In the genomic region with DNA sequence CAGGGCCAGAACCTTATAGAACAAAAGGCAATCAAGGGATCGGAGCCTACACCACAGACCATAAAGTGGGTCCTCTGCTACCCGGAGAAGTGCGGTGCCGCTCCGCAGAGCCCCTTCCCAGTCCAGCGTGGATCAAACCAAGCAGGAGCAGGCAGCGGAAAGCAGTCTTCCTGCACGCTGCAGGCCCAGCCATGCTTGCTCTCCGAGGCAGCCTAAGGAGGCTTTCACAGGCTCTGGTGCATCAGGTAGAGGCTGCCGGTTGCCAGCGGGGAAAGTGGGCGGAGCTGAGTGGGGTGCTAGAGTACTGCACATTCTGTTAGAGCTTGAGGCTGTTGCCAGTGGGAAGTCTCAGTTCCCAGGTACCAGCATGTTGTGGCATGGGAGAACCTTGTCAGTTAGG, we compare ENCODE assay signal across 8 mouse cellular contexts. TPM values are rescaled to one million over a fixed set of nuclear protein-coding genes. Genes with fewer than 3 reads are reported as not detected.
DNase-seq lines count a peak whose midpoint lies in the region; ATAC-seq lines count a peak whose summit lies in the region.

A gene (plus strand): TSS at position 25 of the 400 bp plus-strand sequence.

- no peak within 1 kb of the TSS for H3K27ac ChIP-seq in hindbrain, embryonic 13.5 days

- peaks cover 5% of the 10 kb centered on the region; the same call in 1 of the 2 replicates for H3K4me1 ChIP-seq in hindbrain, embryonic 13.5 days (replicated peaks)

- WGBS in hindbrain, embryonic 13.5 days, result 39% methylated on average over 12 of the region's 12 CpGs

- 0 out of 2 replicates have a peak, but pooled peaks have one; percentile 52 for ATAC-seq in hindbrain, embryonic 13.5 days (ENCODE audit: low FRiP score)

- H3K9me3 ChIP-seq in hindbrain, embryonic 13.5 days, result no peaks in the 10 kb centered on the region

- peak within 1 kb of the TSS; percentile 39 for H3K4me2 ChIP-seq in hindbrain, embryonic 13.5 days

- intact Hi-C loops in heart, postnatal 36 days (cut with DNase I), result no loop called here

- peak; percentile 88 for DNase-seq in heart, adult 11 months
- no peak for DNase-seq in heart, postnatal 36 days
- DNase-seq in embryo, embryonic 10.5 days (ENCODE audit: low spot score), result peak; percentile 26
- DNase-seq in mesoderm, embryonic 11.5 days (ENCODE audit: low read depth, low spot score), result peak; percentile 11
- DNase-seq in cerebellum, adult 11-12 months, result no peak
- DNase-seq in cerebellum, postnatal 4 days (ENCODE audit: low spot score in 2 of 2), result no peak
- no peak for DNase-seq in right cerebral cortex, postnatal 36 days (ENCODE audit: low spot score in 2 of 2)

- H3K27me3 ChIP-seq in hindbrain, embryonic 13.5 days, result 0 out of 2 replicates have a peak, but pooled peaks cover 3% of the 10 kb centered on the region

- no peak within 1 kb of the TSS; the same call in 1 of the 2 replicates for H3K4me3 ChIP-seq in hindbrain, embryonic 13.5 days

- H3K36me3 ChIP-seq in hindbrain, embryonic 13.5 days, result no peaks in the 10 kb centered on the region

- peak within 1 kb of the TSS; percentile 2; the same call in 1 of the 2 replicates for H3K9ac ChIP-seq in hindbrain, embryonic 13.5 days

RNA-seq across cellular contexts. Expression of the gene that starts here (rescaled TPM):
- not detected for total RNA-seq in heart, postnatal 36 days (2021)
- polyA plus RNA-seq in hindbrain, embryonic 13.5 days (2015; fragmentation: Nextera tagmentation; extraction: Ambion mirVana), result not detected in 2 replicates

Comparison
In these comparisons a context has a peak if more than half of its experiments do, and no peak if none do; other contexts are left out.
1. DNase-seq: peak in heart, adult 11 months (single experiment), embryo, embryonic 10.5 days (single experiment) and mesoderm, embryonic 11.5 days (single experiment); none in heart, postnatal 36 days (0 of 2), cerebellum, adult 11-12 months (single experiment), cerebellum, postnatal 4 days (0 of 2) and right cerebral cortex, postnatal 36 days (0 of 2).
2. Peak in ATAC-seq, H3K9ac ChIP-seq and H3K4me2 ChIP-seq in hindbrain, embryonic 13.5 days; RNA of the gene not detected or under 1 TPM.